Mouse (Mus musculus): ENCODE data around the gene Fgfr2.

DNA sequence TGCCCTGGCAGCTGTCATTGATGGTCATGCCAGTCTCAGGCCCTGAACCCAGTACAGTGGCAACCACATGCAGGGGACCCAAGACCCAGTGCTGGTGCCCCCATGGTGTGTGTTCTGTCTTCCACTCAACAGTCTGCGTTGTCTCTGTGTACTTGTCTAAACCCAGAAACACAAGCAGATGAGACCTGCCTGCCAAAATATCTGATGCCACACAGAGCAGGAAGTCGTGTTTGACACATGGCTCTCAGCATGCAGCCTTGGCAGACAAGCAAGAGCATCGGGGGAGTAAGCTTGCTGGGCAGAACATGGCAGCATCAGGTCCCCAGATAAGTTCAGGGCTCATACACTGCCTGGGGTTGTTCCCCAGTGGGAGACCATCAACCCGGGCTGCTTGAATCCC, 444.0 kb downstream of the Fgfr2 start:
- no peak for TF ChIP-seq POLR2A (IDR thresholded peaks at IDR 0.05; ENCODE audit: low read depth, low read length)
- no peak for TF ChIP-seq CTCF (IDR thresholded peaks at IDR 0.05; ENCODE audit: borderline replicate concordance, insufficient read depth, low read length)
